Mouse (Mus musculus) layer of hippocampus, postnatal 14 days (tissue): ENCODE measurements around the gene Tdrd7. TPM values are rescaled to one million over a fixed set of nuclear protein-coding genes. Genes with fewer than 3 reads are reported as not detected.

Experiments
- DNase-seq, 2 experiments: peaks; one replicate each; pipeline ENCODE4 v3.0.0; 2021 to 2022; ENCODE audit warnings: low spot score in 2 of 2, mixed read lengths in 1 of 2
- total RNA-seq, 2 experiments: library from RNA; stranded (reverse); gene quantifications; 2 replicates each; pipeline ENCODE4 v1.2.3; 2021

Gene Tdrd7
- total RNA-seq, 2 experiments from 2014 or later = 25.9 to 26.2 TPM

DNA sequence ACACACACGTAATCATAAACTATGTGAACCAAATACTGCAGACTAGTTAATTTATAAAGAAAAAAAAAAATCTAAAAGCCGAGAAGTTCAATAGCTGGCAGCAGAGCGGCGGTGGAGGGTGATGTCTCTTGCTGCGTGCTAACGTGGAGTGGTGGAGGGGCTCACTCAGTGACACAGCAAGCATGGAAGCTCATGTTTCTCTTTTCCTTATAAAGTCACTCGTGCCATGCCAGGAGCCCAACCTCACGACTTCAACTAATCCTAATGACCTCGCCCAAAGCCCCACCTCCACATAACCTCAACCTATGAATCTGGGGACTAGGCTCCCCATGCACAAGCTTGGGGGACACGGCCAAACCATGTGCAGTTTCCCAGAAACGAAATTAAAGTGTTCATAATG is 117.4 kb downstream of the Tdrd7 start:
- no peak for DNase-seq

Other genes starting within 250 kb of the Tdrd7 start
- 10 to 100 TPM; 11.0 to 16.0 TPM for gene Aldh1b1, start 166.3 kb upstream of the Tdrd7 start, total RNA-seq
- 10 to 100 TPM; 37.1 to 43.7 TPM for gene Igfbpl1, start 138.4 kb upstream of the Tdrd7 start, total RNA-seq
- not detected for gene Stra6l, start 116.7 kb upstream of the Tdrd7 start, total RNA-seq
- under 1 TPM; 0.38 to 0.71 TPM for gene Ccdc180, start 75.0 kb upstream of the Tdrd7 start, total RNA-seq
- gene Tmod1, start 73.6 kb downstream of the Tdrd7 start, total RNA-seq = 10 to 100 TPM; 11.9 to 13.5 TPM
- gene Ncbp1, start 173.3 kb downstream of the Tdrd7 start, total RNA-seq = 10 to 100 TPM; 55.0 to 56.1 TPM
- 10 to 100 TPM; 18.5 to 20.1 TPM for gene Tstd2, start 173.4 kb downstream of the Tdrd7 start, total RNA-seq
- gene Xpa, start 231.0 kb downstream of the Tdrd7 start, total RNA-seq = 10 to 100 TPM; 15.5 to 17.6 TPM